8 mouse cellular contexts compared by ENCODE assay signal in the genomic region with DNA sequence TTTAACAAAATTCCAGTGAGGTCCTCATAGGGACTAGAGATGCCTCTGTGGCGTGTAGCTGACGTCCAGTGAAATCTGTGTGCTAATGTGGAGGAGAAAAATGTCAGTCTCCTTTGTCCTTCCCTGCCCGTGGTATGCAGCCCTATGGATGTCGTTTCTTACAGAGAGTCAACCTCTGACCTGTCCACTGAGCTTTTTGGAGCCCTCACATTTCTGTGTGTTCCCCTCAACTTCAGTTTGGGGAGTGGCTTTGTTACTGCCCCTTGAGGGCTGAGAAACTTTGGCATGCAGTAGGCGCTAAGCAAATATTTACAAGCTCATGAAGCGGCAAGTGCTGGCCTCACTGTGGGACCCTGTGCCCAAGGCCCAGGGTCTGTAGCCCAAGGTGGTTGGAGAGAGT. TPM values are rescaled to one million over a fixed set of nuclear protein-coding genes. Genes with fewer than 3 reads are reported as not detected.
DNase-seq lines count a peak whose midpoint lies in the region; ATAC-seq and TF ChIP-seq lines count a peak whose summit lies in the region.

No protein-coding gene starts in this region.

- H3K9ac ChIP-seq in forebrain, postnatal 0 days = peak overlapping the region; percentile 95
- no peak overlapping the region for H3K9ac ChIP-seq in liver, embryonic 14.5 days (replicated peaks)
- peak overlapping the region; percentile 95 for H3K9ac ChIP-seq in neural tube, embryonic 14.5 days (replicated peaks; ENCODE audit: low read depth, low read length)

- H3K4me2 ChIP-seq in forebrain, postnatal 0 days (ENCODE audit: low read depth) = peak overlapping the region; percentile 83
- H3K4me2 ChIP-seq in liver, embryonic 14.5 days (ENCODE audit: low read depth) = peak overlapping the region; percentile 56
- peak overlapping the region; percentile 95 for H3K4me2 ChIP-seq in neural tube, embryonic 14.5 days (ENCODE audit: low read depth, low read length)

- no peaks in the 10 kb centered on the region for H3K9me3 ChIP-seq in forebrain, postnatal 0 days (ENCODE audit: low read length)
- no peaks in the 10 kb centered on the region for H3K9me3 ChIP-seq in liver, embryonic 14.5 days (ENCODE audit: control insufficient read depth, low read length)
- no peaks in the 10 kb centered on the region for H3K9me3 ChIP-seq in neural tube, embryonic 14.5 days (ENCODE audit: control insufficient read depth, low read length)

- 0 out of 2 replicates have a peak overlapping the region, but pooled peaks have one; percentile 5 for H3K4me3 ChIP-seq in kidney, adult 2 months (ENCODE audit: insufficient read depth, low read depth, low read length)
- peak overlapping the region; percentile 71 for H3K4me3 ChIP-seq in forebrain, postnatal 0 days (ENCODE audit: low read depth, low read length)
- H3K4me3 ChIP-seq in liver, embryonic 14.5 days (ENCODE audit: insufficient read depth in 1 of 2, low read depth in 2 of 2, low read length in 2 of 2) = no peak overlapping the region
- H3K4me3 ChIP-seq in neural tube, embryonic 14.5 days (ENCODE audit: low read depth, low read length) = peak overlapping the region; percentile 78

- no peak for TF ChIP-seq CTCF in kidney, adult 2 months (conservative IDR thresholded peaks at IDR 0.05; ENCODE audit: insufficient read depth, insufficient read length, low read depth, low read length)
- TF ChIP-seq CTCF in forebrain, postnatal 0 days (IDR thresholded peaks at IDR 0.05; ENCODE audit: low read depth) = no peak
- no peak for TF ChIP-seq CTCF in liver, embryonic 14.5 days (IDR thresholded peaks at IDR 0.05; ENCODE audit: low read depth)

- WGBS in kidney, adult 2 months = 40% methylated on average over 6 of the region's 6 CpGs
- 8% methylated on average over 6 of the region's 6 CpGs for WGBS in forebrain, postnatal 0 days
- 48% methylated on average over 6 of the region's 6 CpGs for WGBS in liver, embryonic 14.5 days (ENCODE audit: insufficient replicate concordance)
- WGBS in neural tube, embryonic 14.5 days = 11% methylated on average over 6 of the region's 6 CpGs

- peaks cover 23% of the 10 kb centered on the region for H3K4me1 ChIP-seq in kidney, adult 2 months (ENCODE audit: control insufficient read depth, insufficient read depth, low read length)
- peaks cover 35% of the 10 kb centered on the region for H3K4me1 ChIP-seq in forebrain, postnatal 0 days (ENCODE audit: insufficient read depth)
- H3K4me1 ChIP-seq in liver, embryonic 14.5 days (replicated peaks; ENCODE audit: control insufficient read depth in 2 of 2, insufficient read depth in 2 of 2, low read length in 1 of 2) = peaks cover 0 to 14% of the 10 kb centered on the region in 2 experiments; a peak in 2 of 4 replicates
- peaks cover 41% of the 10 kb centered on the region for H3K4me1 ChIP-seq in neural tube, embryonic 14.5 days (ENCODE audit: control insufficient read depth, insufficient read depth, low read length)

- TF ChIP-seq EP300 in liver, embryonic 14.5 days (IDR thresholded peaks at IDR 0.05; ENCODE audit: low read depth) = no peak

- peak overlapping the region; percentile 58 for H3K27ac ChIP-seq in kidney, adult 2 months (ENCODE audit: insufficient read depth, low read depth, low read length)
- peak overlapping the region; percentile 100 for H3K27ac ChIP-seq in forebrain, postnatal 0 days (ENCODE audit: low read depth, low read length)
- no peak overlapping the region for H3K27ac ChIP-seq in liver, embryonic 14.5 days
- H3K27ac ChIP-seq in neural tube, embryonic 14.5 days (ENCODE audit: low read depth, low read length) = peak overlapping the region; percentile 100

- H3K27me3 ChIP-seq in kidney, adult 2 months (replicated peaks; ENCODE audit: control insufficient read depth, insufficient read depth, low read length) = no peaks in the 10 kb centered on the region
- no peaks in the 10 kb centered on the region for H3K27me3 ChIP-seq in forebrain, postnatal 0 days (ENCODE audit: insufficient read depth, low read length)
- H3K27me3 ChIP-seq in liver, embryonic 14.5 days (ENCODE audit: control insufficient read depth, insufficient read depth, low read length) = peaks cover 30% of the 10 kb centered on the region
- H3K27me3 ChIP-seq in neural tube, embryonic 14.5 days (ENCODE audit: control insufficient read depth, insufficient read depth, low read length) = no peaks in the 10 kb centered on the region

- DNase-seq in kidney, adult 2 months = no peak
- DNase-seq in kidney, postnatal 25 days = no peak
- peak; percentile 27 for DNase-seq in forebrain, postnatal 0 days
- DNase-seq in liver, embryonic 14.5 days (ENCODE audit: low read depth in 3 of 3, low spot score in 3 of 3) = no peak
- DNase-seq in right cerebral cortex, postnatal 25 days = no peak
- DNase-seq in cerebellum, postnatal 36 days = no peak
- DNase-seq in thymus, postnatal 25 days = no peak

- ATAC-seq in forebrain, postnatal 0 days = no peak
- no peak for ATAC-seq in liver, embryonic 14.5 days (ENCODE audit: insufficient read depth)
- ATAC-seq in neural tube, embryonic 14.5 days (ENCODE audit: low read depth) = no peak

- no peak for TF ChIP-seq POLR2A in kidney, adult 2 months (IDR thresholded peaks at IDR 0.05; ENCODE audit: low read depth, low read length)

- no peaks in the 10 kb centered on the region for H3K36me3 ChIP-seq in kidney, adult 2 months (ENCODE audit: control insufficient read depth, insufficient read depth, low read length)
- H3K36me3 ChIP-seq in forebrain, postnatal 0 days (ENCODE audit: insufficient read depth) = peaks cover 16% of the 10 kb centered on the region
- no peaks in the 10 kb centered on the region for H3K36me3 ChIP-seq in liver, embryonic 14.5 days (replicated peaks; ENCODE audit: control insufficient read depth, insufficient read depth, low read depth)
- H3K36me3 ChIP-seq in neural tube, embryonic 14.5 days (ENCODE audit: control insufficient read depth, insufficient read depth, low read length) = peaks cover 13% of the 10 kb centered on the region

RNA-seq across cellular contexts. Expression of gene Plxnb1, which starts 2.1 kb away (rescaled TPM):
- 16.7 and 21.7 TPM in 2 replicates for polyA plus RNA-seq in kidney, adult 2 months (2012; rRNA removed)
- total RNA-seq in forebrain, postnatal 0 days (2014; rRNA removed) = 56.3 and 78.2 TPM in 2 replicates
- polyA plus RNA-seq in forebrain, postnatal 0 days (2015; fragmentation: Nextera tagmentation; extraction: Ambion mirVana) = 7.3 and 10.2 TPM in 2 replicates
- polyA plus RNA-seq in liver, embryonic 14.5 days (2012; rRNA removed) = 4.3 and 4.7 TPM in 2 replicates
- 2.8 and 2.9 TPM in 2 replicates for polyA plus RNA-seq in liver, embryonic 14.5 days (2014; fragmentation: Nextera tagmentation; extraction: Ambion mirVana)
- polyA plus RNA-seq in neural tube, embryonic 14.5 days (2014; fragmentation: Nextera tagmentation; extraction: Ambion mirVana) = 13.9 and 14.9 TPM in 2 replicates

RNA-seq across cellular contexts. Expression of gene Tma7, which starts 14.9 kb away (rescaled TPM):
- 42.4 and 80.7 TPM in 2 replicates for polyA plus RNA-seq in kidney, adult 2 months (2012; rRNA removed)
- 177 and 216 TPM in 2 replicates for total RNA-seq in forebrain, postnatal 0 days (2014; rRNA removed)
- 695 and 816 TPM in 2 replicates for polyA plus RNA-seq in forebrain, postnatal 0 days (2015; fragmentation: Nextera tagmentation; extraction: Ambion mirVana)
- 37.4 and 92.4 TPM in 2 replicates for polyA plus RNA-seq in liver, embryonic 14.5 days (2012; rRNA removed)
- polyA plus RNA-seq in liver, embryonic 14.5 days (2014; fragmentation: Nextera tagmentation; extraction: Ambion mirVana) = 470 and 504 TPM in 2 replicates
- 712 and 779 TPM in 2 replicates for polyA plus RNA-seq in neural tube, embryonic 14.5 days (2014; fragmentation: Nextera tagmentation; extraction: Ambion mirVana)

RNA-seq across cellular contexts. Expression of gene Ccdc51, which starts 15.0 kb away (rescaled TPM):
- polyA plus RNA-seq in kidney, adult 2 months (2012; rRNA removed) = 11.4 and 11.7 TPM in 2 replicates
- 12.2 and 12.9 TPM in 2 replicates for total RNA-seq in forebrain, postnatal 0 days (2014; rRNA removed)
- 6.4 and 7.2 TPM in 2 replicates for polyA plus RNA-seq in forebrain, postnatal 0 days (2015; fragmentation: Nextera tagmentation; extraction: Ambion mirVana)
- polyA plus RNA-seq in liver, embryonic 14.5 days (2012; rRNA removed) = 5.4 and 7.1 TPM in 2 replicates
- polyA plus RNA-seq in liver, embryonic 14.5 days (2014; fragmentation: Nextera tagmentation; extraction: Ambion mirVana) = 12.1 and 14.9 TPM in 2 replicates
- 10.7 and 13.1 TPM in 2 replicates for polyA plus RNA-seq in neural tube, embryonic 14.5 days (2014; fragmentation: Nextera tagmentation; extraction: Ambion mirVana)

RNA-seq across cellular contexts. Expression of gene Atrip, which starts 23.4 kb away (rescaled TPM):
- polyA plus RNA-seq in kidney, adult 2 months (2012; rRNA removed) = 20.2 and 20.9 TPM in 2 replicates
- 45.2 and 46.1 TPM in 2 replicates for total RNA-seq in forebrain, postnatal 0 days (2014; rRNA removed)
- 34.6 and 34.8 TPM in 2 replicates for polyA plus RNA-seq in forebrain, postnatal 0 days (2015; fragmentation: Nextera tagmentation; extraction: Ambion mirVana)
- 5.3 and 6.5 TPM in 2 replicates for polyA plus RNA-seq in liver, embryonic 14.5 days (2012; rRNA removed)
- 9.0 TPM in 2 replicates for polyA plus RNA-seq in liver, embryonic 14.5 days (2014; fragmentation: Nextera tagmentation; extraction: Ambion mirVana)
- 31.4 and 34.8 TPM in 2 replicates for polyA plus RNA-seq in neural tube, embryonic 14.5 days (2014; fragmentation: Nextera tagmentation; extraction: Ambion mirVana)

RNA-seq across cellular contexts. Expression of gene Trex1, which starts 37.8 kb away (rescaled TPM):
- polyA plus RNA-seq in kidney, adult 2 months (2012; rRNA removed) = 45.2 and 46.7 TPM in 2 replicates
- 22.5 and 25.3 TPM in 2 replicates for total RNA-seq in forebrain, postnatal 0 days (2014; rRNA removed)
- 16.5 and 20.3 TPM in 2 replicates for polyA plus RNA-seq in forebrain, postnatal 0 days (2015; fragmentation: Nextera tagmentation; extraction: Ambion mirVana)
- polyA plus RNA-seq in liver, embryonic 14.5 days (2012; rRNA removed) = 12.0 and 14.1 TPM in 2 replicates
- 5.0 and 6.1 TPM in 2 replicates for polyA plus RNA-seq in liver, embryonic 14.5 days (2014; fragmentation: Nextera tagmentation; extraction: Ambion mirVana)
- polyA plus RNA-seq in neural tube, embryonic 14.5 days (2014; fragmentation: Nextera tagmentation; extraction: Ambion mirVana) = 12.4 and 13.4 TPM in 2 replicates

Comparison
In these comparisons a context has a peak if more than half of its experiments do, and no peak if none do; other contexts are left out.
1. H3K4me3 ChIP-seq: peak in kidney, adult 2 months (single experiment), forebrain, postnatal 0 days (single experiment) and neural tube, embryonic 14.5 days (single experiment); none in liver, embryonic 14.5 days (0 of 2).
2. Peak in every context shown above with its lines, with median percentiles within 50 percentile points of each other: H3K4me2 ChIP-seq.